Mouse (Mus musculus): ENCODE results near the gene Gm11733.

Gene Gm11733

GRCm38 (mm10) chr11:117535491-117536304, 51.5 kb downstream of the Gm11733 start:
- no peak for DNase-seq (ENCODE audit: low spot score in 2 of 2)

GRCm38 (mm10) chr11:117536586-117536985, 52.4 kb downstream of the Gm11733 start:
- DNase-seq (ENCODE audit: low spot score in 2 of 2) = peak in 1 of 2 experiments; percentile 4
